Mouse (Mus musculus) adrenal gland (tissue): ENCODE measurements around the gene Drosha.
"Not testable (repeated sequence)": the region's sequence is repeated elsewhere in the genome, so short reads cannot be mapped to it uniquely, and the experiment has no call there.

Experiments
- intact Hi-C: fragments of 180-260 bp; cut with DNase I; formaldehyde crosslinking; loops from one replicate; pipeline ENCODE4 v1.15.1; 2025
- long read RNA-seq, 2 experiments: library from polyadenylated mRNA; unstranded; transcript quantifications; one replicate each; pipeline ENCODE4 v2.0.0; 2020; ENCODE audit warnings: borderline replicate concordance in 1 of 2; ENCODE audit not compliant: insufficient replicate concordance in 1 of 2

Gene Drosha
- long read RNA-seq, experiment 1, full-length matches to known transcripts, result 1 of 5 reads
- long read RNA-seq, experiment 1, partial matches to known transcripts, result 3 of 5 reads
- long read RNA-seq, experiment 1, other reads (novel, unspliced or antisense), result 1 of 5 reads
- long read RNA-seq, experiment 2, partial matches to known transcripts, result 2 of 3 reads
- long read RNA-seq, experiment 2, other reads (novel, unspliced or antisense), result 1 of 3 reads

DNA sequence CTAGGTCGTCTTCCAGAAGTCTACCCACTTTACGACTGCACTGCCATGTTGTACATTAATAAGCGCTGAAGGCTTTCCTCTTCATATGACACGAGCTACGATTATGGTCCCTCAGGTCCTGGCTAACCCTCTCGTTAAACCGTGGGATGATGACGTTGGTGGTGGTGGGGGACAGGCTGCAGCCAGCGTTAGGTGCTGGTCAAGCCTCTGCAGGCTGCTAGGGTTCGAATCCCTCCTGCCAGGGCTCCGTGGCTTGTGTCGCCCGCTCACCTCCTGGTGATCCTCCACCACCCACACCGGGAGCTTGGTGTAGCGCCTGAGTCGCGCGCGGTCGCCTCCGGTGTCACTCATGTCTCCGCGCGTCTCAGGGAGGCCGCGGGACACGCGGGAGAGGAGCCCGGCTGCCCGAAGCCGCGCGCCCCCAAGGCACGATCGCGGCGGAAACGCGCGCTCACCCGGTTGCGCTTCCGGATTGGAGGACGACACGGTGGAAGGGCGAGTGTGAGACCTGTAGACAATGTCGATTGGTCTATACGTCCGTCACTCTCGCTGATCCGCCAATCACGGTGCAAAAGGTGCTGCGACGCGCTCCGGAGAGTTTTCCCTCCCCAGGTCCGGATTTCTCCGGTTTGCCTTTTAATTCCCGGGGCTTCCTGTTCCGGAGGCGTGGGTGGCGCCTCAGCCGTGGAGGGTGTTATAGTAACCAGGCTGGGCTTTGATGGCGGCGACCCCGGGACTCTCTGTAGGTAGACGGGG, at the start of gene Drosha, which contains the start of gene 6030458C11Rik:
Drosha (plus strand) TSS at position 619 of the 756 bp plus-strand sequence.
6030458C11Rik (minus strand) TSS at position 453 of the 756 bp plus-strand sequence.
- intact Hi-C loops, result no loop called here

DNA sequence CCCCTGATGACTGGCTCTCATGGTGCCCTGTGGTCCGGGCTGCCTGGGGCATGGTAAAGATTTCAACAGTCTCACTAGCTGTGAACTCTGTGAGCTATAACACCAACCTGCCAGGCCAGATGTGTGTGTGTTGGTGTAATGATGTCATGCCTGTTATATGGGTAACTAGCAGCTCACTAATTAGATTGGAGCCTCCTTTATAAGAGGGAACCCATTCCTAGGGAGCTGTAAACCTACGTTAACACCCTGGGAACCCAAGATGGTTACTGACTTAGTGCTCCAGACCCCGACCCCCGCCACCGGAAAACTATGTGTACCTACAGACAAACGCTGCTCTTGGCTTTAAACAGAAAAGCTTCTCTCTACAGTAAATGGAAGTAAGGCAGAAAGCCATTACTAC, 43.3 kb upstream of the Drosha start:
- intact Hi-C loops, result loop anchor here (5.0 kb wide), 1 partner anchor 89 kb away; no protein-coding TSS in a partner anchor

DNA sequence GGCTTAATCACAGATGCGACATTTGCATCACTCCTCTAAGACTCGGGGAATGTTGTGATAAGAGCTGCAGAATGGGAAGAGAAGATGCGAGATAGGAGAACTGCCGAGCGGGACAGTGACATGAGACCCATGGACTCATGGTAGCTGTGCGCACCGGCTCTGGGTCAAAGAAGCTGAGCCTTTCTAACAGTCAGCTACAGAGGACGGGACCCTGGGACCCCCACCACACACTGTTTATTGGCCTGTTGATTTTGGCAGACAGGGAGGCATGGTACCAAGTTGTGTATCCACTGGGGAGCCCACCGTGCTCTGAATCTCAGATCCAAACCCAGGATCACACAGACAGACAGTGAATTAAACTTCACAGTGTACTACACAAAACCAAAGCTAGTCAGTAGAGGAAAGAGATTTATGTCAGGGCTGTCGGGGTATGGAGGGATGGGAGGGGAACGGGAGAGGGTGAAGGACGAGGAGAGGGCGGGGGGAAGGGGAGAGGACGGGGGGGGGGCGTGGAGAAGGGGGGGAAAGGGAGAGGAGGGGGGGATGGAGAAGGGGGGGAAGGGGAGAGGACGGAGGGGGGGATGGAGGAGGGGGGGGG, 42.8 kb upstream of the Drosha start:
- intact Hi-C loops, result loop anchor here (5.0 kb wide), 1 partner anchor 90 kb away; no protein-coding TSS in a partner anchor

DNA sequence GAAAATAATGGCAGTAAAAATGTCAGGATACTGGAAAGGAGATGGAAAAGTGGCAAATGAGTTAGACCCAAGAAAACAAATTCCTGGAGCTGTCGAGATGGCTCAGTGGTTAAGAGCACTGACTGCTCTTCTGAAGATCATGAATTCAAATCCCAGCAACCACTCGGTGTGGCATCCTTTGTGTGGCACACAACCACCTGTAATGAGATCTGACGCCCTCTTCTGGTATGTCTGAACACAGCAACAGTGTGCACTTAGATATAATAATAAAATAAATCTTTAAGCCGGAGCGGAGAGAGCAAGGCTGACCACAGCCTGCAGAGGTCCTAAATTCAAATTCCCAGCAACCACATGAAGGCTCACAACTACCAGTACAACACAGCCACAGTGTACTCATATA, 36.1 kb upstream of the Drosha start:
- intact Hi-C loops, result no loop called here

DNA sequence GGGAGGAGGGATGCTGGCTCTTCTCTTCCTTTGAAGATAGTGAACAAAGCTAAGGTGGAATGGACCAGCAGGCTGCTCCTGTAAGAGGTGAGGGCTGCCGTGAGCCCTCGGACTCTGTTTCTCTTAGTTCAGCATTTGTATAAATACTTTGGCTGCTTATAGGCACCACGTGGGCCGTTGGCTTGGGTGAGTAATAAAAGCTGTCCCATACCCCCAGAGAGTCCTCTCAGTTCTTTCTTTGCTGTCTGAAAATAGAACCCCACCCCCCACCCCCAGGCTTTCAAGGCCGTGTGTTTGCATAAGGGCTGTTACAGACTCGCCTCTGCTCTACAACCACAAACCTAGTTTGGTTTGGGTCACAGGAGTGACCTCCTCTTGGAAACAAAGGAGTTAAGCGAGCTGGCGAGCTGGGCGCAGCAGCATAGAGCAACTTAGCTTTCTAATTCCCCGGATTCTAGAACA, 35.2 kb upstream of the Drosha start:
- intact Hi-C loops, result no loop called here

DNA sequence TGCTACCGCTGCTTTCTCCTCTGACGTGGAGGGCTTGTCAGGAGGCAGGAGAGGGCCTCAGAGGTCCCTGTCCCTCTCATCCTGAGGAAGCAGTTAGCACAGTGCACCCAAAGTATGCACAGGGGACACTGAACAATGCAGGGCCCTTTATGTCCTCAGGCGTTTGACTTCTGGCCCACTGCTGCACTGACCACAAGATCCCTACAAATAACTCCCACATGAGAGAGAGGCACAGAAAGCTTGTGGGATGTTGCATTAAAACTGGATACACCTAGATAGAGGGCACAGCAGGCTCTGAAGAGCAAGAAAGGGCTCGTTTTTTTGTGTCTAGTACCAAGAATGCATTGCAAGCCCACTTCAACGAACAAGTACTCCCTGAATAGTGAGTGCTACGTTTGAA, 30.3 kb upstream of the Drosha start:
- intact Hi-C loops, result loop anchor here (2.0 kb wide), 1 partner anchor 208 kb away; no protein-coding TSS in a partner anchor

DNA sequence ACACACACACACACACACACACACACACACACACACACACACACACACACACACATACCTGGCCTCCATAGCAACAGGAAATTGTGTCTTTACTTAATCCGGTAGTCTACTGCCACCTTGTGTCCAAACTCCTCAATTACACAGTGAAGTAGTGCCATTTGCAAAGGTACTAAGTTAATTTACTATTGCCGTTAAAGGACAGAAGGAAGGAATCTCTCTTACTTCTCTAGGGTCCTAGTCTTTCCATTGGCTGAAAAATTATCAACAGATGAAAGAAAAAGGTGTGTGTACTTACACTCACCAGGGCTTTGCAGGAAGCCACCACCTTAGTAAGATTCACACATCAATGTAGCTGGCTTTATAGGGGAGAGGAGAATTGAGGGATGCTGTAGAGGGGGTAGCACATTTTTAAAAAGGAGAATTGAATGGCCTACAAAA, 29.1 kb upstream of the Drosha start:
- intact Hi-C loops, result loop anchor here (2.0 to 5.0 kb wide), 2 partner anchors 209 to 428 kb away; no protein-coding TSS in a partner anchor

DNA sequence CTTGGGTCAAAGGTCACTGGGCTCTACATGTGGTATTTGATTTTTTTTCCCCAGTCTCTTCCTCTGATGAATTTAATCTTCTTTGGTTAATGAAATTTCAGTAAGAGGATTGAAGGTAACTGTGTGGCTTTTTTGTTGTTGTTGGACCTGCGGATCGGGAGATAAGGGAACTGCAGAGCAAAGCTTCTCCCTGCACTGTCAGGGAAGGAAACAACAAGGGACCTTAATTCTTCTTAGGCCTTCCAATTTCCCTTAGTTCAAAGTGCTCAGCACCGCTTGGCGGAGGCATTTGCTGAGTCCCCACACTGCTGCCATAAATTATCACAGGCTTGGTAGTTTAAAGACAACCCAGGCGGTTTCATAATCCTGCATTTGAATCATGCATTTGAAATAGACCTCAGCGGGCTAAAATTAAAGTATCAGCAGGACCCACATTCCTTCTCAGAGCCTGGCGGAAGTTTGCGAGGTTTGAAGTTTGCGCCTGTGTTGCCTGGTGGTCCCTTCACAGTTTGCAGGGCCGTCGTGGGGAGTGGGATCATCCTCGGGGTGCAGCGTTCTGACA, 28.6 kb upstream of the Drosha start:
- intact Hi-C loops, result loop anchor here (2.0 to 5.0 kb wide), 2 partner anchors 209 to 429 kb away; no protein-coding TSS in a partner anchor

DNA sequence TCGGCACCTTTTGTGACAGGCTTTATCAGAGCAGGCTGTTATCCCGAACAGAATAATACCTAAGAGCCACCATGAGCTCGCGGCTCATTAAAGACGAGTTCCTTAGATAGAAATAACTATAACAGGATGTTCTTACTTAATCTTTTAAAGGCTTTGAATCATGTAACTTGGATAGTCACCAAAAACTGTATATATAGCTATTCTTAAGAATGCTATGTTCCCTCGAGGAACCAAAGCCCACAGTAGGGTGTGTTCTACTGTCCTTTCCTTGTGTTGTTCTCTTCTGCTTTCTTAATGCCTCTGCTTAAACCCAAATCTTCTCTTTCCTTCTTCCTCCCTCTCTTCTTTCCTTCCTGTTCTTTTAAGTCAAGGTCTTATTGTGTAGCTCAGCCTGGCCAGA, 26.6 kb upstream of the Drosha start:
- intact Hi-C loops, result loop anchor here (5.0 kb wide), 1 partner anchor 431 kb away; no protein-coding TSS in a partner anchor

DNA sequence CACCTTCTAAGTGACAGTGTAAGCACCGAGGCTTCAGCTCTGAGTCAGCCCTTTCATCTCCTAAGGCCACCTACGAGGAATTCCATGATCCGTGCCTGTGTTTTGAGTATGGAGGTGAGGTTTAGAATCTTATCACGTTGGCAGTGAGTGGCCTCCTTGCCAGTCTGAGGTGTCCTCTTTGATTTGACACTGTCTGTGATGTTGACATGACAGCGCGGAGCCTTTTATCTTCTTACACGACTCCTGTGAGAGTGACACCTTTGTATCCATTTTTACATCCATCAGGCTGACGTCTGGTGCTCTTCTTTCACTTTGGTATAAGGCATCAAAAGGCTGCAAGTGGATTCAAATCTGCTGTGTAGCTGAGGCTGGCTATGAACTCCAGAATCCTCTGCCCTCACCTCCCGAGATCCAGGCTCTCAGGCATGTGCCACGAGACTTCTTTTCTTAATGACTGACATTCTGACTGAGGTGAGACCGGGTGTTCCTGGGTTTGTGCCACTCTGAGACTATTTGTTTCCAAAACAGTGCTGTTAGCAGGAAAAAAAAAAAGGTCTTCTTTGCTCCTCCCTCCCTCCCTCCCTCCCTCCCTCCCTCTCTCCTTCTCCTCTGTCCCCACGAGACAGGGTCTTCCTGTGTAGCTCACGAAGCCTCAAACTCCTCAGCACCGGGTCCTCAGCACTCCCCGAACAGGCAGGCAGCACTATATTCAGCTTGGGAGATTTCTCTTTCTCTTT, 24.0 kb upstream of the Drosha start:
- intact Hi-C loops, result no loop called here

DNA sequence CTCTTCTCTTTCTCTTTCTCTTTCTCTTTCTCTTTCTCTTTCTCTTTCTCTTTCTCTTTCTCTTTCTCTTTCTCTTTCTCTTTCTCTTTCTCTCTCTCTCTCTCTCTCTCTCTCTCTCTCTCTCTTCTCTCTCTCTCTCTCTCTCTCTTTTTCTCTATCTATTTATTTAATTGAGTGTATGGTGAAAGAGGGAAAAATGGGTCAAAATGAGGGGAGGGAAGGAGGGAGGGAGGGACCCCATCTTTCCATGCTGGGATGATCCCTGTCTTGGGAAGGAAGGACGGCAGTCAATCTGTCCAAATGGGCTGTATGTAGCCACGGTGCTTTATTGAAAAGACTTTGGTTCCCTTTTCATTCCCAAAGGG, 23.5 kb upstream of the Drosha start:
- intact Hi-C loops, result not testable (repeated sequence)

DNA sequence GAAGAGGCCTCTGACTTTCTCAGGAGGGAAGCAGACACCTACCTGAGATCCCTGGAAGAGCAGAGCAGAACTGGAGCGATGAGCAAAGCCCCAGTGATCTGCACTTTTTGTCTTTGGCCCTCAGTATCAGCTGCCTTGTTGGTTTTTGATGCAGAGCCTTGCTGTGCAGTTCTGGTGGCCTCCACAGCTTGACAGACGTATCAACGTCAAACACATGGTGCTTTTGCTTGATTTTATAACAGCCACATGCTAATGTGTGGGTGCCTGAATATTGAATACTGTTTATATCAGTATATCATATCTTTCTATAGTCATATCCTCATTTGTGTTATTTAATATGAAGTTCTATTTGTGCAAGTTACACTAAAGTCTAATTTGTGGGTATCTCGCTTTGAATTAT, 19.5 kb upstream of the Drosha start:
- intact Hi-C loops, result no loop called here

DNA sequence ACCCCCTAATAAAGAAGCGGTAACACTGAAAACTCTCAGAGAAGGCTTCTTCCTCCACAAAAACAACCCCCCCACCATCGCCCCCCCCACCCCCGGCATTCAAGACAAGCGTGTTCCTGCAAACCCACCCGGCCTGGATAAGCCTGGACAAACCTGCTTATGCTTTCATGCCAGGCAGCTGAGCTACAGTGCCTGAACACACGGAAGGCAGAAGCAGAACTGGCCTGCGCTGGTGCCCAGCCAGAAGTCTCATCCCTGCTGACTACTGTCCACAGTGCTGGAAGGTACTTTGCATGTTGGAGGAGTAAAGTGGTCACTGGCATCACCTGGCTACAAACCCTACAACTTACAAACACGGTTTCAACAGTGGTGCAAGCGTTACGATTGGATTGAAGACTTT, 17.5 kb upstream of the Drosha start:
- intact Hi-C loops, result no loop called here

DNA sequence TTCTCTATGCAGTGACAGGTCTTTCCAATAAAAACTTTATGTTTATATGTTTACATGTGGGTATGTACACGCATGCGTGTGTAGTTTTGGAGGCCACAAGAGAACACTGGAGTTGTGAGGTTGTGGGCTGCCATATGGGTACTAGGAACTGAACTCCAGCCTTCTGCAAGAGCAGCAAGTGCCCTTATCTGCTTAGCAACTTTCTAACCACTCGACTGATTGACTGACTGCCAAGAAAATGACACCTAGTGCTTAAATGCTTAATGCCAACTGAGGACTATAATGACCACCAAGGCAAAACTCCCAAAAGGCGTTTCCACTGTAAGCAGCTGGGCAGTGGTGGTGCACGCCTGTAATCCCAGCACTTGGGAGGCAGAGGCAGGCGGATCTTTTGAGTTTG, 15.3 kb upstream of the Drosha start:
- intact Hi-C loops, result no loop called here

DNA sequence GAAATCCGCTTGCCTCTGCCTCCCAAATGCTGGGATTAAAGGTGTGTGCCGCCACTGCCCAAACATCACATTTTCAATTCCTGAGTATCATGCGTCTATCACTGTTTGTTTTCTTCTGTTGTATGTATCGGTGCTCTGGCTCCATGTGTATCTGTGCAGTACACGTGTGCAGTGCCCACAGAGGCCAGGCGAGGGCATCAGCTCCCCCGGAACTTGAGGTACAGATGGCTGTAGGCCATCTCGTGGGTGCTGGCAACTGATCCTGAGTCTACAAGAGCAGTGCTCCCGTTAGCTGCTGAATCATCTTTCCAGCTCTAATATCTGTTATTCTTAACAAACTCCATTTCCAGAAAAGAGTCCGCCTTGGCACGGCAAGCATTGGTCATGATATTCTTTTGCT, 12.0 kb upstream of the Drosha start:
- intact Hi-C loops, result no loop called here

DNA sequence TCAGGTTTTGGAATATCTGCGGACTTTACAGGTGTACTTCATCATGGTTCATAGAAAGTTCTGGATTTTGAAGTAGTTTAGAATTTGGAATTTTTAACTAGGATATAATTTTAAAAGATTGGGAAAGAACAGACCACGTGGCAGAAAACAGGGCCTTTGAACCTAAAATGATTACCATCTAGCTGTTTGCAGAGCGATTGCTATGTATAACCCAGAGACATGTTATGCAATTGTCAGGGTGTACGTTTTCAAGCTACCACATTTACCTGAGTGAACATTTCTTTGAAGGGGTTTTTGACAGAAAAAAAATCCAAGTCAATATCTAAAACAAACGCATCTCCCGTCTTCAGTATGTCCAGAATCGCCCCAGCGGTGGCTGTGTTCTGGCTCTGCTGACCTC, 7.0 kb upstream of the Drosha start:
- intact Hi-C loops, result no loop called here

DNA sequence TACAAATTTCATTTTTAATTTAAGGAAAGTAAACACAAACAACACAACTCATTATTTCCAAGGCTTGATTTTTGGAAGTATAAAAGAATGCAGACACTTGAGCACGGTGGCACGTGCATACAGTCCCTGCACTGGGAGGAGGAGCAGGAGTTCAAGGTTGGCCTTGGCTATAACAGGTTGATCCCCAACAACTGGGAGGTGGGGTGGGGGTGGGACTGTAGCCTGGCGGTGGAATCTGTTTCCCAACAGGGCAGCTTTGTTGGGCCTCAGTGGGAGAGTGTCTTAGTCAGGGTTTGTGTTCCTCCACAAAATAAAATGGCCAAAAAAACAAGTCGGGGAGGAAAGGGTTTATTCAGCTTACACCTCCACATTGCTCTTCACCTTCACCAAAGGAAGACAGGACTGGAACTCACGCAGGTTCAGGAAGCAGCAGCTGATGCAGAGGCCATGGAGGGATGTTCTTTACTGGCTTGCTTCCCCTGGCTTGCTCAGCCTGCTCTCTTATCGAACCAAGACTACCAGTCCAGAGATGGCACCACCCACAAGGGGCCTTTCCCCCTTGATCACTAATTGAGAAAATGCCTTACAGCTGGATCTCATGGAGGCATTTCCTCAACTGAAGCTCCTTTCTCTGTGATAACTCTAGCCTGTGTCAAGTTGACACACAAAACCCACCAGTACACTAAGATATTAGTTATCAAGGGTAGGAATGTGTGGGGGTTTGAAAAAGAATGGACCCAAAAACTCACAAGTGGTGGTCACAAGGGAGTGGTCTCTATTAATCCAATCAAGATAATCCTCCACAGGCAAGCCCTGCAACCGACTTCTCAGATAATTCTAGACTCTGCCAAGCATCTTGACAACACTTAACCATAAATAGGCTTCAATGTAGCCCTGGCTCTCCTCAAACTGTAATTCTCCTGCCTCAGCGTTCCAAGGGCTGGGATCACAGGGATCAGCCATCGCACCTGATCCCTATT, 1.9 kb upstream of the Drosha start:
- intact Hi-C loops, result no loop called here

DNA sequence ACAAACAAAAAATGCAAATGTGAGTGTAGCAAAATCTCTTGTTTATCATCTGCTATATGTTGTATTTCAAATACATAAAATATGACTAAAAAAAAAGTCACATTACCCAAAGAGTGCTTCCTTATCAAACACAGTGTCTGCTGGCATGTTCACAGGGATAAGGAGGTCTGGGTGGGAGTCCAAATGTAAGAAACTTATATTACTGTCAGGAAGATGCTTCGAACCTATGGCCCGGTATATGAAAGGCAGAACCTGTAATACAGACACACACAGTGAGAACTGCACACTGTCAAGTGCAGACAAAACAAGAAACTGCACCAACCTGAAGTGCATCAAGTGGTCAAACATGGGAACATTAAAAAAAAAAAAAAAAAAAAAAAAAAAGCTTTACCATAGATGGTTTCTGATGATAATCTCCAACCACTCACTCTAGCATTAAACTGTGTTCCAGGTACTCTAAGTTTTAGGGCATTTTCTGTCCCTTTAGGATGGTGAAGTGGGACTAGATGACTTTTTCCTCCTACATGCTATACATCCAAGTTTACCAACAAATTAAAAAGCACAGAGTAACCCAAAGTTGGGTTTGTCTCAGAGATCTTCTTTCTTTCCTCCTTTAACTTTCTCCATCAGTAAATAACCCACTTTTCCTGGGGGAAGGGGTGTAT, 1.0 kb upstream of the Drosha start:
- intact Hi-C loops, result no loop called here

DNA sequence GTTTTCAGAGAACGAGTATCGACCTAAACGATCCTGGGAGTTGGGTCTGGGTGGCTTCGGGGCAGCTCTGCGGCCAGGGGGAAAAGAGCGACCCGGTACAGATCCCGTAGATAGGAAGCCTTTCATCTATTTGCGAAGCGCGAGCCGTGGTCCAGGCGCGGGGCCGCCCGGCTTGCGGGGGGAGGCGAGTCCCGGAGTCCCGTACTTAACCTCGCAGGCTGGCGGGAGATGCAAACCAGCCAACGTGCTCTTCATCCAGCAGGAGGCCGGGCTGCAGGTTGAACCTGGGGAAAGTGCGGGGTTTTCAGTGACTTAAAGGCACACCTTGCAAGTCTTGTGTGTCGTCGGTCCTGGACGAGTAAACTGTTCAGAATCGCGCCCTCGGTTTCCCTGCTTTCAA, 350 bp downstream of the Drosha start:
- intact Hi-C loops, result no loop called here
